Mouse (Mus musculus) heart, postnatal 10 days (tissue): ENCODE measurements around the gene Klhdc10. TPM values are rescaled to one million over a fixed set of nuclear protein-coding genes. Genes with fewer than 3 reads are reported as not detected.

ENCODE experiments used
- DNase-seq, 2 experiments: peaks; one replicate each; pipeline ENCODE4 v3.0.0; 2021
- intact Hi-C: fragments of 180-260 bp; cut with DNase I; formaldehyde crosslinking; loops from one replicate; pipeline ENCODE4 v1.15.1; 2025
- total RNA-seq, 2 experiments: library from RNA; stranded (reverse); gene quantifications; 2 replicates each; pipeline ENCODE4 v1.2.3; 2021

Gene Klhdc10
- total RNA-seq, 2 experiments from 2014 or later, result 68.3 to 70.4 TPM

DNA sequence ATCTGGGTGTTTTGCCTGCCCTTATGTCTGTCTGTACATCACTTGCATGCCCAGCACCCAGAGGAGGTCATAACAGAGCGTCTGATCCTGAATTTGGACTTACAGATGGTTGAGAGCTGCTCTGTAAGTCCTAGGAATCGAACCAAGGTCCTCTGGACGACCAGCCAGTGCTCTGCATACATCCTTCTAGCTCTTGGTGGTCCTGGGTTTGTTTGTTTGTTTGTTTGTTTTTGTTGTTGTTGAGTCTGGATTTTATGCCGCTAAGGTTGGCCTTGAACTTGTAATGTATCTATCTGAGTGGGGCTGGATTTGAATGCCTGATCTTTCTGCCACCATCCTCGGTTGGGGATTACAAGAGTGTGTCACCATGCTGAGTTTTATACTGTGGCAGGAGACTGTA is 1.5 kb upstream of the Klhdc10 start:
- intact Hi-C loops, result no loop called here
- DNase-seq, result no peak

DNA sequence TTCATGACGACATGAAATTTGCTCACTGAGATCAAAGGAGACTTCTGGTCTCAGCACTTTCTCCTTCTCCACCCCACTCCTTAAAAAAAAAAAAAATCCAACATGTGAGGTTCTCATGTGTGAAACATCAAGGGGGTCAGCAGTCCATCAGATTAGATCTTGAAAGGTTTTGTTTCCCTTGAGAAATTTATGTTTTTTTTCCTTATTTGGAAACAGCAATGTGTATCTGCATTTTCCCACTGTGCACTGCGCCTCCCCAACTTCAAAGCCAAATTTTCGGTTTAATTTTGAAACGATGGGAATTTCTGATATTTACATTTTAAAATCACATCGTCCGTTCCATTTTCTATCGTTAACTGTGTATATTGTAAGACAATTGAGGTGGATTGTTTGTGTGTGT is 952 bp upstream of the Klhdc10 start:
- peak; percentile 10 to 17 for DNase-seq
- intact Hi-C loops, result no loop called here

DNA sequence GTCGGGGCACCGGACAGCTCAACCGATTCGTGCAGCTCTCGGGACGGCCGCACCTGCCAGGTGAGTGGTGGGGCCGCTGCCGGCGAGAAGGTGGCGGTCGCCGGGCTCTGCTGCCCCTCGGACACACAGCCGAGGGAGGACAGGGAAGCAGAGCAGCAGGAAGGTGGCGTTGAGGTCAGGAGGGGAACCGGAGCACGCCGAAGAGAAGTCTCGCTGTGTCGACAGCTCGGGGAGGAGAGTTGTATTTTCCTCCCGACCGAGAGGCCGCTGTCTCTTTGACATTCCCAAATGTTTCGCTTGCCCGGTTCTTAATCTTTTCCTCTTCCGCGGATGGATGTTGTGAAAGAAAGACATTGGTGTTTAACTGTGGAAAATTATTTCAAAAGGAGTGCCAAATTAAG is 423 bp downstream of the Klhdc10 start:
- DNase-seq, result no peak
- intact Hi-C loops, result loop anchor here (2.0 kb wide), 3 partner anchors 67 to 637 kb away; no protein-coding TSS in a partner anchor

DNA sequence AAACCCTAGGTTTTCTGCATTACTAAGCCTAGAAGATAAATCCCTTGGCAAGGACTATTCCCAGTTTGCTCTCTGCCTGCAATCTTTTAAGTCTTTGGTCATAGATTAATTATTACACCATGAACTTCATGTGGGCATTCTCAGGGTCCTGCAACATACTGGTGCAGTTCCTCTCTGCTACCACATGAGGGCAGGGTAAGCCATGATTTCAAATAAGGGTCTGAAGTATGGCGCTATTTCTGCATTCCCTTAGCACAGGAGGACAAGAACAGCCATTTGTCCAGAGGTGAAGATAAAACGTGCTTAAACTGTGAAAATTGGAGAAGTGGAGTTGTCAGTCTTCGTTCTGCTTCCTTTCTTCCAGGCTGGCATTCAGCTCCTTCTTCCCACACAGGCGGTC is 1.8 kb downstream of the Klhdc10 start:
- intact Hi-C loops, result loop anchor here (1.0 to 2.0 kb wide), 4 partner anchors 56 to 635 kb away; no protein-coding TSS in a partner anchor
- peak; percentile 80 to 82 for DNase-seq

DNA sequence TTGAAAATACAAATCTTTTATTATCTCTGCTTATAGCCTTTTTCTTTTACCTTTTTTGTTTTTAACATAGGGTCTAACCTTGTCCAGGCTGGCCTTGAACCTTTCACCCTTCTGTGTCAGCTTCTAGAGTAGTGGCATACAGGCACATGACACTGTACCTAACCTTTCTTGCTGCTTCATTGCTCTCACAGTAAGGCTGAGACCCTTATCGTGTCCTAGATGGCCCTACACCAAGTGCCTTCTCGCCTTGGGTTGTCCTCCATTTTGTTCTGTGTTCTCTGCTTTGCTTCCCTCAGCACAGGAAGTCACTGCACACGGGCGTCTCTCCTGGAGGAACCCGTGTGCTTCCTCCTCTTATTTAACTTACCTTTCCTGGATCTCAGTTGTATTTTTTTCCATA is 3.0 kb downstream of the Klhdc10 start:
- DNase-seq, result no peak
- intact Hi-C loops, result no loop called here

DNA sequence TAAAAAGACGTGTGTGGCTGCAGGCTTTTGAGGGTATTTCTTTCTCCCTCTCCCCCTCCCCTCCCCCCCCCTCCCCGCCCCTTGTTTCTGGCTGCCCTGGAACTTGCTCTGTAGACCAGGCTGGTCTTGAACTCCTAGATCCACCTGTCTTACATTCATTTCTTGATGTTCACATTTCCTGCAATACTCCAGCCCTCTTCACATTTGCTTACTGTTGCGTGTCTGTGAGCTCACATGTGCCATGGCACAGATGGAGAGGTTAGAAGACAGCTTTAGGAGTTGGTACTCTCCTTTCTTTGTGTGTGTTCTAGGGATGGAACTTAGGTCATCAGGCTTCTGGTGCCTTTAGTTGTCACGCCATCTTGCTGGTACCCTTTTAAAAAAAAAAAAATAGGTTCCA is 6.6 kb downstream of the Klhdc10 start:
- intact Hi-C loops, result no loop called here

DNA sequence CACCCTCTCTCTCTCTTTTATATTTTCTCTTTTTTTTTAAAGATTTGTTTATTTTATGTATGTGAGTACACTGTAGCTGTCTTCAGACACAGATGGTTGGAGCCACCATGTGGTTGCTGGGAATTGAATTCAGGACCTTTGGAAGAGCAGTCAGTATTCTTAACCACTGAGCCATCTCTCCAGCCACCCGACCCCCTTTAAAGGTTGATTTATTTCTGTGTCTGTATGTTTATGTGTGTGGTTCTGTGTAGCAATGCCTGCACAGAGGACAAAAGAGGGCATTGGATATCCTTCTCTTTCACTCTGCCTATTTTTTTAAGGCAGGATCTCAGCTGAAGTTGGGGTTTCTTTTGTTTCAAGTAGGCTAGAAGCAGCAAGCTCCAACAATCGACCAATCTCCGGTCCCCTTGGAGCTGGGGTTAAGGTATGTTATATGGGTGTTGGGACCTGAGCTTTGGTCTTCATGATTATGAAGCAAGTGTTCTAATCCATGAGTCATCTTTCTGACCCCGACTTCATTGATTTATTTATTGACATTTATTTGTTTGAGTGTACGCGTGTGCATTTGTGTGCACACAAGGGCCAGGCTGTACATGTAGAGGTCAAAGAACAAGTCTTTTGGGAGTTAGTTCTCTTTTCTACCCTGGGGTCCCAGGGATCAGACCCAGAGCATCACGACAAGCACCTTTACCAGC is 7.9 kb downstream of the Klhdc10 start:
- intact Hi-C loops, result no loop called here
- DNase-seq, result no peak

More for the DNA sequence above, 6.6 kb downstream of the Klhdc10 start:
- DNase-seq, result no peak

DNA sequence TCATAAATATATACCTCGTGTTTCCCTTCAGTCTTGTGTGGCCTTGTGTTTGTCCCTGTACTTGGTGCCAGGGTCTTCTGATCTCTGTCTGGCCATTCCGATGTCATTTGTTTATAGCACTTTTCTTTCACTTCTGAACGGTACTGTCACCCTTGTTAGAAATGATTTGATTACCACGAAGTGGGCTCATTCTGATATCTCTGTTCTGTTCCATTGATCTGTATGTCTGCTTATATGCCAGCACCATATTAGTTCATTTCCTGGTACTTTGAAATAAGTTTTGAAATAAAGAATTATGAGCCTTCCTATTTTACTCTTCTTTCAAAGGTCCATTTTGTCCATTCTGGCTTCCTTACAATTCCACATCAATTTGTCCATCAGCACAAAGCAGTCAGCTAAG is 9.6 kb downstream of the Klhdc10 start:
- intact Hi-C loops, result no loop called here
- no peak for DNase-seq

DNA sequence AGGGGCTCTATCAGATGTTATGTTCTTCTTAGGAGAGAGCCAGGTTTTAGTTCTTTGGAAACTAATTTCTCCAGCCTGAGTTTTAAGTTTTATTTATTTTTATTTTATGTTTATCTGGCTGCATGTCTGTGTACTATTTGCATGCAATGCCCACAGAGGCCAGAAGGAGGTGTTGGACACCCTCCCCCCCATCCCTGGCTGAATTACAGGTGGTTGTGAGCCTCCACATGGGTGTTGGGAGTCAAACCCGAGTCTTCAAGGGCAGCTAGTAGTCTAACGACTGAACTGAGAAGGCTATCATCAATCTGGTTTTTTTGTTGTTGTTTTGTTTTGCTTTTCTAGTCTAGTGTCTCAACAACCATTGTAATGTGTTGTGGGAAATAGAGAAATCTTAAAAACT is 14.5 kb downstream of the Klhdc10 start:
- DNase-seq, result no peak
- intact Hi-C loops, result no loop called here

DNA sequence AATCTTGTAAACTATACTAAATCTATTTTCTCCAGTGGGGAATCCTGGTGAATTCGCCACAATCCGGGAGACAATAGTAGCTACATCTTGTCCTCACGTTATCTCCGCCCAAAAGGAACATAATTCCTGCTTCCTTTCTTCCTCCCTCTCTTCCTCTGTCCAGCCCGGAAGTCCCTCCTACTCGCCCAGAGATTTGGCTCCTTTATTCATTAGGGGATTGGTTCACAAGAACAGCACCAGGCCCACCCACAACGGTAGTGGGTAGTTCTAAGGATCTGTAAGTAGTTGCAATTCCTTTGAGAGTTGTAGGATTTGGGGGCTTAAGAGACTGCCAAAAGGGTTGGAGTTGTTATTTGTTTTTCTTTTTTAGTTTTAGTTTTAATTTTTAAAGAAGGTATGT is 15.1 kb downstream of the Klhdc10 start:
- intact Hi-C loops, result no loop called here
- no peak for DNase-seq

DNA sequence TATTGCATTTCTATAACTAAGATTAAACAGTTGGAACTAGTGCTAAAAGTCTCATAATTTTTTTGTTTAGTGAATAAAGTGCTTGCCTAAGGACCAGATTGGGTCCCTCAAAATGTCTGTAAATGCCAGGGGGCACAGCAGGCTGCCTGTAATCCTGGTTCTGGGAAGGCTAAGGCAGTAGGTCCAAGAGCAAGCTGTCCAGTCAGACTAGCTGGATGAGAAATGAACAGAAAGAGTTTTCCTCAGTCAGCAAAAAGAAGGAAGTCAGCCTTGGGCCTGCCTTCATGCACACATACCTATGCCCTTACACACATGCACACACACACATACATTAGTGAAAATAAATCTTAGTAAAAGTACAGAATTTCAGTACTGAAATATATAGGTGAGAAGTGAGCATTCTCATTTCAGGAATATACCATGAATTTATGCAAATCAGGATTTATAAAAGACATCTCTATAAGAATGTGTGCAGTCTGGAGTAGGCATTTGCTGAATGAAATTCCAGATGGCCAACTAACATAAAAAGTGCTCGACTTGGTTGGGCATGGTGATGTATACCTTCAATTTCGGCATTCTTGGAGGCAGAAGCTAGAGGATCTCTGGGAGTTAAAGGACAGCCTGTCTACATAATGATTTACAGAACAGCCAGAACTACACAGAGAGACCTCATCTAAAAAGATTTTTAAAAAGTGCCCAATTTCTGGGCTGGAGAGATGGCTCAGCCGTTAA is 31.0 kb downstream of the Klhdc10 start:
- DNase-seq, result no peak
- intact Hi-C loops, result no loop called here

DNA sequence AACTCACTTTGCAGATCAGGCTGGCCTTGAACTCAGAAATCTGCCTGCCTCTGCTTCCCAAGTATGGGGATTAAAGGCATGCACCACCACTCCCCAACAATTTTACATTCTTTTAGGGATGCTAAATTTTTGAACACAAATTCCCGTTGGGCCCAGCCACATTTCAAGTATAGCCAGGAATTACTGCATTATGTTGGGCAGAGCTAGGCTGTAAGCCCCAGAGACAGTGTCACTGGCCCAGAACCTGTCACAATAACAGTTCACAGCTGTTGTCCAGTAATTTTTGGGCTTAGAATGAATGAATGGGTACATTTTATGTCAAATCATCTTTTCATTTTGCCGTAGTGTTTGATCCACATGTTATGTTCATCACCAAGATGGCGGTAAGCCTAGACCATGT is 34.8 kb downstream of the Klhdc10 start:
- intact Hi-C loops, result no loop called here
- DNase-seq, result peak; percentile 63 to 67

DNA sequence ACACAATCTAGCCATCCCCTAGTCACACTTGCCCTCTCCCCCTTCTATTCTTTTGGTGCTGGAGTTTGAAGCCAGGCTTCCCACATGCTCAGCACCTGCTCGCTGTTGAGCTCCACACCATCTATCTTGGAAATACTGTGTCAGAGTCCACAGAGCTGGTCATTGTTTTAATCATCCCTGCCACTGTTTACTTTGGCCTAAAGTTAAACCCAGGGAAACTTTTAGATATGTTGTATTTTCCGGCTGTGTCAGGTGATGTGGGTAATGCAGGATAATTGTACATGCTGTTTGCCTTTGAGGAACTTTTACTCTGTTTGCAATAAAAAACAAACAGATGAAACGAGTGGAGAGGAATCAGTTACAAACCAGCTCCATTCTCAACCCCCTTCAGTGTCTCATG is 35.4 kb downstream of the Klhdc10 start:
- no peak for DNase-seq
- intact Hi-C loops, result no loop called here

DNA sequence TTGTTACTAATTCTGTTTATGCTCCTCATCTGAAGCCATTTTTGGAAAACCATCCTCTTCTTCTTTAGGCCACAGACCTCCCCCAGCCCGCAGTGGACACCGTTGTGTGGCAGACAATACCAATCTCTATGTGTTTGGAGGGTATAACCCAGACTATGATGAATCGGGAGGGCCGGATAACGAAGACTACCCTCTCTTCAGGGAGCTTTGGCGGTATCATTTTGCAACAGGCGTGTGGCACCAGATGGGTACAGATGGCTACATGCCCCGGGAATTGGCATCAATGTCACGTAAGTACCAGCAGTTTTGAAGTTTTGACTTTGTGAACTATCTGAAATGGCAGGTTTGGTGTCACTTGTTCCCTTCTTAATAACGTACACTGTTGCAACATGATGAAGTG is 37.9 kb downstream of the Klhdc10 start:
- DNase-seq, result no peak
- intact Hi-C loops, result no loop called here

DNA sequence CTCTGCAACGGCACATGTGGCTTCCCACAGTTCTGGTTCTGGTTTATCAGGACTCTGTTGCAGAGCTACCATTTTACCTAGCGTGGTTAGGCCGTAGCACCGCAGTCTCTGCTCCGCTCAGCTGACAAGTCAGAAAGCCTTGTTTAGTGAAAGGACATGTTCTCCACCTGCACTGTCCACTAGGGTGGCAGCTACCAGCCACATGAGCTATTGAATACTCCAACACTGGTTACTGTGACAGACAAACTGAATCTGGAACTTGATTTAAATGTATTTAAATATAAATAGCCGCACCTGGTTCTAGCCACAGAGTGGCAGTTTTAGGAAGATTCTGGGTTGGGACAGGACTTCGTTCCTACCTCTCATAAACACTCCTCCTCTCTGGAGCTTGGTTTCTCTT is 55.3 kb downstream of the Klhdc10 start:
- intact Hi-C loops, result no loop called here
- DNase-seq, result no peak

DNA sequence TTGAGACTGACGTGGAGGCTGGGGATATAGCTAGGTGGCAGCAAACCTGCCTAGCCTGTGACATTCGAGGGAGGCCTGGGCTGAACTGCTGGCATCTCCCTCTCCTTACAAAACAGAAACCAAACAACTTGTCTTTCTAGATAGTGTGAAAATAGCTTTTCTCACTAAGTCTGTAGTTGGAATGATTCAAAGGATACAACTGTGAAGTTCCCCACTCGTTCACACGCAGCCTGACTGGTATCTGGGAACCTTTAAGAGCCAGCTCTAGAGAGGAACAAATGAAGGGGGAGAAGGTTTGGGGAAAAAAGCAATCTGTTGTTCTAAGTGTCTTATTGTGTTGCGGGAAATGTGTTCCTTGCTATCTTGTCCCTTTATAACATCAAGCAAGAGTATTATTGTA is 57.0 kb downstream of the Klhdc10 start:
- no peak for DNase-seq
- intact Hi-C loops, result loop anchor here (1.0 kb wide), 1 partner anchor 55 kb away; no protein-coding TSS in a partner anchor

DNA sequence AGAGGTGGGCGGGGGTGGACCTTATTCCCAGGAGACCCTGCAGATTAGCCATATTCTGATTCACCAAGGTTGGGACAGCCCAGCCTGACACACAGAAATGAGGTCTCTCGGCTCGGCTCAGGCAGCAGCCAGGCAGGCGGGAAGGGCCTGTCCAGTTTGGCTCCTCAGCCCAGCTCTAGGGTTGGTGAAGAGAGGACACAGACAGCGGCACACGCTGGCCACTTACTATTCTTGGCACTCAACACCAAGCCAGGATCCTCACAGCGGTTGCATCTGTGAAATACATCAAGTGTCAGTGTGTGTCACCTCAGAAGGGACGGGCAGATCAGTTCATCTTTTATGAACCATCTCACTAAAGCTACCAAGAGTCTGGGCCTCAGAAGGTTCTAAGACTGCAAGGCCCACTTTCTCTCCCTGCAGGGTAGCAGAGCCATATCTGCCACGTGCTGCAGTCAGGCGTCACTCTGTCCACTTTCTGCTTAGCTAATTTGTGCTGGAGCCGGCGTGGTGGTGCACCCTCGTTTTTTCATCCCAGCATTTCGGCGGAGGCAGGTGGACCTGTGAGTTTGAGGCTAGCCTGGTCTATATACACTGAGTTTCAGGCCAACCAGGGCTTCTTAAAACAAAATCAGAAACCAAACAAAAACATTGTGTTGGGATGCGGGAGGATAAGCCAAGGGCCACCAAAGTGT is 57.5 kb downstream of the Klhdc10 start:
- DNase-seq, result peak; percentile 30 to 42
- intact Hi-C loops, result loop anchor here (1.0 kb wide), 1 partner anchor 56 kb away; no protein-coding TSS in a partner anchor

DNA sequence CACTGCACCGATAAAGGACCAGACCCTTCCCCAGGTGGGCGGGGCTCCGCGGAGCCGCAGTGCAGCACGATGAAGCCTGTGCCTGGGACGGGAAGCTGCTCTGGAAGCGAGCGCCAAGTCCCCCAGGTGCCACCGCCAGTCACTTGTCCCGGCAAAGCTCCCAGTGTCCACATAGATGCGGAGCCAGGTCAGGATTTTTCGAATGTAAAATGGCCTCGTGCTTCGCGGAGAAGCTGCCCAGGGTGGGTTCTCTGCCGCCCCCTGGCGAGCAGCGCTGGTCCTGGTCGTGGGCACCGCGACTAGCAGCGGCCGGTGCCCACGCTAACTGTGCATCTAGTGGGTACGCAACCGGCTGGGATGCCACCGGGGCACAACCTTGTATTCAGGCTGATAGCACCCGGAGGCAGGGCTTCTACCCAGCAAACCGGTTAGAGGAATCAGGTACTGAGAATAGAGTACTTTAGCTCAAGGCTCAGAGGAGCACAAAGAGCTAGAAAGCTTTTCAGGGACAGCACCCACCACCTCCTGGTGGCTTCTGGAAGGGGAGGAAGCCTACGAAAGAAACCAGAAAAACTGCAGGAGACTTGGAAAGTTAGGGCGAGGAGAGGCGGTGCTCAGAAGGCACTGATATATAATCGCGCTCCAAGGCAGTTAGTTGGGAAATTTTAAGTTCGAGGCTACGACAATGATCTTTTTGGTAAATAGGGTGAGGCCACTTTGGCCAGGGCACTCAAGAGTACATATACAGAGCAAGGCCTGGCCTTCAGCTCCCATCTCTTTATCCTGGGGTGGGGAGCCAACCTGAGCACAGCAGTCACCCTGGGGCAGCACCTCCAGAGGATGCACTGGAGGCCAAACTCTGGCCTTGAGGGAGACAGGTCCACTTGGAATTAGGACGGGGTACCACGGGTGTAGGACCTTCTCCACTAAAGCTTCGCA is 58.4 kb downstream of the Klhdc10 start:
- intact Hi-C loops, result loop anchor here (1.0 to 5.0 kb wide), 2 partner anchors 57 to 212 kb away; no protein-coding TSS in a partner anchor
- peak; percentile 81 to 90 for DNase-seq

DNA sequence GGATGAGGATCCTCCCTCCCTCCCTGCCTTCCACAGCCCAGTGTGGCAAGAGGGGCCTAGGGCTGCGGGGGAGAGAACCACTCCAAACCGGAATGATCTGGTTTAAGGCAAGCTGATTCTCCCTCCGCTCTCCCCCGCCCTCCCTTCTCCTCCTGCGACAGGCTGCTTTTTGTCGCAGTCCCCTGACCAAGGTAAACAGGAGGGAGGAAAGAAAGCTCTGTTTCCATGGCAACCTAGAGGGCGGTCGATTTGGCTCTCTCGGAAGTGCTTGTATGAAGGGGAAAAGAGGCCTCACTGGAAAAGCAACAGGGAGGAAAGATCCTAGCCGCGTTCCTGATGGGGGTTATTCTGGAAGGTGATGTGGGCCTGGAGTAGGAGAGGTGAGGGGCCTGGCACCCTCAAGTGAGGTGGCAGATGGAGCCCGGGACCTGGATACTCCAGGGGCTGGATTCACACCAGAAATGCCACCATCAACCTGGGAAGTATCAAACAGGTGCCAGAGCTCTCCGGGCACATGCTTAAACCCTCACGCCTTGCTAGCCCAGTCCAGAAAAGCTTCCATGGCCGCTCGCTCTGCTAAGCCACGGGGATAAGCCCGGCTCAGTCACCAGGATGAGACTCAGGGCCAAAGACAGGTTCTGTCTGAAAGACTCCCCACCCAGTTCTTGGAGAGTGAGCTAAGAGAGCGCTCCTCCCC is 59.2 kb downstream of the Klhdc10 start:
- intact Hi-C loops, result loop anchor here (5.0 kb wide), 1 partner anchor 211 kb away; no protein-coding TSS in a partner anchor
- DNase-seq, result peak; percentile 57 to 62
